Mouse (Mus musculus) MEL (cell line): ENCODE measurements around the gene Tbc1d13. TPM values are rescaled to one million over a fixed set of nuclear protein-coding genes. Genes with fewer than 3 reads are reported as not detected.

ENCODE experiments used
- DNase-seq: peaks from one replicate; pipeline ENCODE4 v3.0.0; 2011; ENCODE audit warnings: low read depth, low spot score
- H3K27ac ChIP-seq: 2 replicates; pipeline ENCODE4 v1.5.1; 2012; ENCODE audit warnings: low read depth, mild to moderate bottlenecking, control low read depth, low read length, moderate library complexity; ENCODE audit not compliant: control insufficient read depth
- H3K27me3 ChIP-seq, 2 experiments: fragments of 150-350 bp in 1 of 2; sonication (generic) in 1 of 2; 2 replicates each; pipeline ENCODE4 v1.6.1; 2012; ENCODE audit warnings: low read length in 2 of 2, mild to moderate bottlenecking in 2 of 2, improper control_type of control experiment in 1 of 2, moderate library complexity in 1 of 2; ENCODE audit not compliant: insufficient read depth in 2 of 2, control insufficient read depth in 1 of 2
- H3K36me3 ChIP-seq, 2 experiments: 2 replicates each; pipeline ENCODE4 v1.6.1; 2012 to 2014; ENCODE audit warnings: low read length in 2 of 2, improper control_type of control experiment in 1 of 2, inconsistent platforms in 1 of 2, mild to moderate bottlenecking in 1 of 2; ENCODE audit not compliant: insufficient read depth in 2 of 2, control insufficient read depth in 1 of 2
- H3K4me1 ChIP-seq, 2 experiments: fragments of 150-350 bp in 1 of 2; sonication (generic) in 1 of 2; 2 replicates each; pipeline ENCODE4 v1.6.1; 2012; ENCODE audit warnings: low read length in 2 of 2, improper control_type of control experiment in 1 of 2, mild to moderate bottlenecking in 1 of 2; ENCODE audit not compliant: insufficient read depth in 2 of 2, control insufficient read depth in 1 of 2
- H3K4me3 ChIP-seq, 2 experiments: fragments of 150-350 bp in 1 of 2; sonication (generic) in 1 of 2; 2 replicates each; pipeline ENCODE4 v1.5.1; 2012; ENCODE audit warnings: low read depth in 2 of 2, low read length in 2 of 2, mild to moderate bottlenecking in 2 of 2, moderate library complexity in 2 of 2, control low read depth in 1 of 2, improper control_type of control experiment in 1 of 2; ENCODE audit not compliant: control insufficient read depth in 1 of 2, insufficient read depth in 1 of 2
- H3K79me2 ChIP-seq: 2 replicates; pipeline ENCODE4 v1.6.1; 2012; ENCODE audit warnings: mild to moderate bottlenecking, low read length, moderate library complexity; ENCODE audit not compliant: control insufficient read depth, poor library complexity, insufficient read depth
- H3K9ac ChIP-seq: 2 replicates; pipeline ENCODE4 v1.6.1; 2012; ENCODE audit warnings: low read depth, mild to moderate bottlenecking, control low read depth, low read length, moderate library complexity; ENCODE audit not compliant: control insufficient read depth, poor library complexity, severe bottlenecking
- H3K9me3 ChIP-seq: fragments of 150-350 bp; sonication (generic); replicated peaks from 2 replicates; pipeline ENCODE4 v1.6.1; 2012; ENCODE audit warnings: mild to moderate bottlenecking, low read length, improper control_type of control experiment, moderate library complexity; ENCODE audit not compliant: insufficient read depth
- CHD1 ChIP-seq: IDR thresholded peaks from 2 replicates; pipeline ENCODE4 v1.6.1; 2012; ENCODE audit warnings: low read depth, mild to moderate bottlenecking, inconsistent platforms, low read length, improper control_type of control experiment
- ELF1 ChIP-seq: IDR thresholded peaks from 2 replicates; pipeline ENCODE4 v1.6.1; 2014; ENCODE audit warnings: low read depth, mild to moderate bottlenecking, inconsistent platforms, low read length, improper control_type of control experiment, moderate library complexity
- ETS1 ChIP-seq: IDR thresholded peaks from 2 replicates; pipeline ENCODE4 v1.6.1; 2012; ENCODE audit warnings: low read depth, mild to moderate bottlenecking, inconsistent platforms, low read length, improper control_type of control experiment, moderate library complexity
- KAT2A ChIP-seq: conservative IDR thresholded peaks from 2 replicates; pipeline ENCODE4 v1.6.1; 2012; ENCODE audit warnings: low read depth, low read length, improper control_type of control experiment, inconsistent platforms
- MAFK ChIP-seq: IDR thresholded peaks from 2 replicates; pipeline ENCODE4 v1.6.1; 2011; ENCODE audit warnings: low read depth, mild to moderate bottlenecking, low read length, improper control_type of control experiment, borderline replicate concordance
- MXI1 ChIP-seq: IDR thresholded peaks from 2 replicates; pipeline ENCODE4 v1.6.1; 2011; ENCODE audit warnings: mild to moderate bottlenecking, low read depth, low read length, improper control_type of control experiment
- MYB ChIP-seq: IDR thresholded peaks from 2 replicates; pipeline ENCODE4 v1.6.1; 2011; ENCODE audit warnings: mild to moderate bottlenecking, low read depth, low read length, improper control_type of control experiment
- POLR2A ChIP-seq, 2 experiments: IDR thresholded peaks; 2 replicates each; pipeline ENCODE4 v1.6.1; 2011 to 2012; ENCODE audit warnings: low read length in 2 of 2, mild to moderate bottlenecking in 2 of 2, control low read depth in 1 of 2, improper control_type of control experiment in 1 of 2, low read depth in 1 of 2, moderate library complexity in 1 of 2; ENCODE audit not compliant: control insufficient read depth in 1 of 2, insufficient read depth in 1 of 2, poor library complexity in 1 of 2
- TCF12 ChIP-seq: IDR thresholded peaks from 2 replicates; pipeline ENCODE4 v1.6.1; 2014; ENCODE audit warnings: low read depth, mild to moderate bottlenecking, inconsistent platforms, low read length, improper control_type of control experiment, moderate library complexity
- USF1 ChIP-seq: IDR thresholded peaks from 2 replicates; pipeline ENCODE4 v1.6.1; 2014; ENCODE audit warnings: low read depth, mild to moderate bottlenecking, inconsistent platforms, low read length, improper control_type of control experiment, moderate library complexity
- USF2 ChIP-seq, 2 experiments: IDR thresholded peaks; 2 replicates each; pipeline ENCODE4 v1.6.1; 2011 to 2012; ENCODE audit warnings: improper control_type of control experiment in 2 of 2, low read length in 2 of 2, borderline replicate concordance in 1 of 2, inconsistent platforms in 1 of 2, low read depth in 1 of 2, mild to moderate bottlenecking in 1 of 2; ENCODE audit not compliant: insufficient read depth in 1 of 2
- ZC3H11A ChIP-seq: IDR thresholded peaks from 2 replicates; pipeline ENCODE4 v1.6.1; 2012; ENCODE audit warnings: low read depth, mild to moderate bottlenecking, inconsistent platforms, low read length, improper control_type of control experiment
- ZNF384 ChIP-seq: IDR thresholded peaks from 2 replicates; pipeline ENCODE4 v1.6.1; 2012; ENCODE audit warnings: low read depth, mild to moderate bottlenecking, inconsistent platforms, low read length, improper control_type of control experiment
- polyA plus RNA-seq, 2 experiments: library from polyadenylated mRNA; stranded (reverse) in 1 of 2; unstranded in 1 of 2; fragments of >175 nt in 1 of 2; fragments of >200 nt in 1 of 2; gene quantifications; 2 replicates each; pipeline versions ENCODE4 v1.2.1 to v1.2.4; 2012; ENCODE audit warnings: low replicate concordance in 2 of 2, low read depth in 1 of 2; ENCODE audit not compliant: insufficient read length in 2 of 2, insufficient read depth in 1 of 2, missing spikeins in 1 of 2
- total RNA-seq: library from RNA; depleted of rRNA; stranded (reverse); fragments of 300-350 nt; gene quantifications from 2 replicates; pipeline ENCODE4 v1.2.3, GENCODE M21; 2012

Tbc1d13 gene
- total and polyA plus RNA-seq, 3 experiments, result 62.4 to 78.5 TPM; not detected in 1

GRCm38 (mm10) chr2:30144436-30144835 is 10.9 kb downstream of the Tbc1d13 start:
- no peaks in the 10 kb centered on the region for H3K79me2 ChIP-seq
- peaks cover 0 to 6% of the 10 kb centered on the region in 2 experiments; a peak in 2 of 4 replicates for H3K36me3 ChIP-seq
- no peak overlapping the region for H3K9ac ChIP-seq
- no peak for TF ChIP-seq MYB
- TF ChIP-seq ZNF384, result no peak
- no peak for TF ChIP-seq TCF12
- TF ChIP-seq ELF1, result no peak
- TF ChIP-seq ETS1, result no peak
- TF ChIP-seq USF2 (IDR thresholded peaks at IDR 0.05; ENCODE audit: borderline replicate concordance in 1 of 2, insufficient read depth in 1 of 2, low read depth in 1 of 2, low read length in 2 of 2), result no peak
- no peak overlapping the region for H3K27ac ChIP-seq
- no peaks in the 10 kb centered on the region for H3K27me3 ChIP-seq
- H3K9me3 ChIP-seq, result no peaks in the 10 kb centered on the region
- no peak for DNase-seq
- H3K4me1 ChIP-seq, result no peaks in the 10 kb centered on the region
- H3K4me3 ChIP-seq, result no peak overlapping the region

GRCm38 (mm10) chr2:30147466-30147865 is 13.9 kb downstream of the Tbc1d13 start:
- no peak overlapping the region for H3K27ac ChIP-seq
- H3K36me3 ChIP-seq, result peaks cover 0 to 4% of the 10 kb centered on the region in 2 experiments; a peak in 1 of 4 replicates

DNA sequence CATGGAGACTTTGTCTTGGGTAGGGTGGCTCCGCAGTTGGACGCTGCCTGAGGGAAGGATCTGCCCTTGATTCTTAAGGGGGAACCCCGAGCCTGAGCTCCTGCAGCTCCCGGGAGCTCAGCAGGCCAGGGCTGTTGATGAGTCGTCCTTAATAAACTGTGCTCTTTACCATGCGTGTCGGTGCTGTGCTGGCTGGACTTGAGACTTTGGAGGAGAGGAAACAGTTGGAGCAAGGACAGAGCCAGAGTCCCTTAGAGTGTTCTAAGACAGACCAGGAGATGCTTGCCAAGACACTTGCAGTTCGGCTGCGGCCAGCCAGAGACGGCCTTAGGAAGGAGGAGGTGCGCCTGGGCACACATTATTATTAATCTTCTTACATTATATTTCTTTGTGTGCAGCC is 18.3 kb downstream of the Tbc1d13 start:
- H3K36me3 ChIP-seq, result peaks cover 0 to 2% of the 10 kb centered on the region in 2 experiments; a peak in 1 of 4 replicates

More at GRCm38 (mm10) chr2:30147466-30147865, 13.9 kb downstream of the Tbc1d13 start:
- TF ChIP-seq MXI1 (no peak), POLR2A (IDR thresholded peaks at IDR 0.05; ENCODE audit: control insufficient read depth in 1 of 2, insufficient read depth in 1 of 2, low read depth in 1 of 2, low read length in 2 of 2, poor library complexity in 1 of 2) (no peak), CHD1 (no peak), MAFK (no peak)
- TF ChIP-seq, all 39 proteins: peak for 0
- Histone ChIP-seq H3K4me3 (no peak overlapping the region), H3K79me2 (no peaks in the 10 kb centered on the region), H3K4me1 (no peaks in the 10 kb centered on the region), H3K9ac (no peak overlapping the region), H3K9me3 (no peaks in the 10 kb centered on the region), H3K27me3 (no peaks in the 10 kb centered on the region)
- DNase-seq, result no peak

More for the DNA sequence above, 18.3 kb downstream of the Tbc1d13 start:
- Histone ChIP-seq H3K4me1 (no peaks in the 10 kb centered on the region), H3K27ac (no peak overlapping the region), H3K9me3 (no peaks in the 10 kb centered on the region), H3K4me3 (no peak overlapping the region), H3K27me3 (no peaks in the 10 kb centered on the region), H3K9ac (no peak overlapping the region), H3K79me2 (no peaks in the 10 kb centered on the region)
- no peak for DNase-seq
- TF ChIP-seq USF1 (no peak), KAT2A (no peak), ZC3H11A (no peak), USF2 (IDR thresholded peaks at IDR 0.05; ENCODE audit: borderline replicate concordance in 1 of 2, insufficient read depth in 1 of 2, low read depth in 1 of 2, low read length in 2 of 2) (no peak), ZNF384 (no peak)
